Mouse (Mus musculus): ENCODE data around the gene Car4. TPM values are rescaled to one million over a fixed set of nuclear protein-coding genes. Genes with fewer than 3 reads are reported as not detected.

The Car4 gene
- polyA plus RNA-seq, 1 experiment from 2014 or later, result 5.4 TPM

Other genes starting within 250 kb of the Car4 start
- 8.5 and 10.7 TPM in 2 replicates for gene Mrm1, start 138.3 kb upstream of the Car4 start, polyA plus RNA-seq (2015; fragmentation: Nextera tagmentation; extraction: Ambion mirVana)
- 4.9 and 5.2 TPM in 2 replicates for gene Dhrs11, start 128.8 kb upstream of the Car4 start, polyA plus RNA-seq (2015; fragmentation: Nextera tagmentation; extraction: Ambion mirVana)
- gene Ggnbp2, start 87.0 kb upstream of the Car4 start, polyA plus RNA-seq (2015; fragmentation: Nextera tagmentation; extraction: Ambion mirVana), result 75.1 and 75.7 TPM in 2 replicates
- 6.2 and 6.3 TPM in 2 replicates for gene Myo19, start 77.6 kb upstream of the Car4 start, polyA plus RNA-seq (2015; fragmentation: Nextera tagmentation; extraction: Ambion mirVana)
- gene Pigw, start 77.5 kb upstream of the Car4 start, polyA plus RNA-seq (2015; fragmentation: Nextera tagmentation; extraction: Ambion mirVana), result 2.3 and 3.1 TPM in 2 replicates
- gene Znhit3, start 41.4 kb upstream of the Car4 start, polyA plus RNA-seq (2015; fragmentation: Nextera tagmentation; extraction: Ambion mirVana), result 67.4 and 68.1 TPM in 2 replicates
- 10.3 and 11.6 TPM in 2 replicates for gene Usp32, start 182.4 kb downstream of the Car4 start, polyA plus RNA-seq (2015; fragmentation: Nextera tagmentation; extraction: Ambion mirVana)
- 0.48 and 0.52 TPM in 2 replicates for gene 1700125H20Rik, start 212.6 kb downstream of the Car4 start, polyA plus RNA-seq (2015; fragmentation: Nextera tagmentation; extraction: Ambion mirVana)